Mouse (Mus musculus) kidney, embryonic 14.5 days (tissue): ENCODE measurements at regions not wholly inside any gene's neighbourhood (a gene's known extent, or its start where the extent isn't known, plus 50 kb on each side); places are given as distances from the start of the nearest gene placed in this dataset.

Experiments used
- ATAC-seq: fragments of 200-750 bp; cut with Nextera tagmentation; 2 replicates; pipeline ENCODE4 v1.8.0; 2017; ENCODE audit warnings: moderate number of reproducible peaks, mild to moderate bottlenecking, moderate TSS enrichment, moderate library complexity; ENCODE audit not compliant: low FRiP score, low TSS enrichment
- H3K27ac ChIP-seq: fragments of 300-500 bp; sonication (generic); 2 replicates; pipeline ENCODE4 v1.5.1; 2014; ENCODE audit warnings: low read depth, mild to moderate bottlenecking, low read length, moderate library complexity, mixed read lengths
- H3K27me3 ChIP-seq: fragments of 300-500 bp; sonication (generic); 2 replicates; pipeline ENCODE4 v1.6.1; 2014; ENCODE audit warnings: mild to moderate bottlenecking, low read length; ENCODE audit not compliant: control insufficient read depth, insufficient read depth
- H3K36me3 ChIP-seq: fragments of 300-500 bp; sonication (generic); 2 replicates; pipeline ENCODE4 v1.6.1; 2014; ENCODE audit warnings: low read length, mixed read lengths; ENCODE audit not compliant: control insufficient read depth, insufficient read depth
- H3K4me1 ChIP-seq: fragments of 300-500 bp; sonication (generic); 2 replicates; pipeline ENCODE4 v1.6.1; 2014; ENCODE audit warnings: low read length, mixed read lengths; ENCODE audit not compliant: control insufficient read depth, insufficient read depth
- H3K4me2 ChIP-seq: fragments of 300-500 bp; sonication (generic); replicated peaks from 2 replicates; pipeline ENCODE4 v1.6.1; 2014; ENCODE audit warnings: low read depth, mild to moderate bottlenecking, low read length
- H3K4me3 ChIP-seq: fragments of 300-500 bp; sonication (generic); 2 replicates; pipeline ENCODE4 v1.5.1; 2014; ENCODE audit warnings: mild to moderate bottlenecking, low read length
- H3K9ac ChIP-seq: fragments of 300-500 bp; sonication (generic); 2 replicates; pipeline ENCODE4 v1.6.1; 2014; ENCODE audit warnings: low read depth, mild to moderate bottlenecking, low read length, moderate library complexity
- H3K9me3 ChIP-seq: fragments of 300-500 bp; sonication (generic); 2 replicates; pipeline ENCODE4 v1.6.1; 2016; ENCODE audit warnings: low read length; ENCODE audit not compliant: control insufficient read depth
- WGBS: fragments of 180-500 bp; shearing (Covaris S2); extraction: QIAGEN DNeasy Blood & Tissue Kit; methylation state at CpG from one replicate; pipeline ENCODE4 v1.1.7; 2014; 5-methylcytosine and 5-hydroxymethylcytosine counted together

GRCm38 (mm10) chr15:25305801-25306200 is 107.8 kb downstream of the Basp1 start:
- Histone ChIP-seq H3K4me3 (no peak overlapping the region), H3K4me1 (no peaks in the 10 kb centered on the region), H3K9me3 (no peaks in the 10 kb centered on the region), H3K27me3 (no peaks in the 10 kb centered on the region), H3K36me3 (no peaks in the 10 kb centered on the region), H3K27ac (no peak overlapping the region), H3K9ac (no peak overlapping the region), H3K4me2 (no peak overlapping the region)
- WGBS, result 76% methylated on average over 1 of the region's 1 CpGs
- ATAC-seq, result no peak

GRCm38 (mm10) chr15:25303379-25303778 is 110.2 kb downstream of the Basp1 start:
- H3K9me3 ChIP-seq, result no peaks in the 10 kb centered on the region
- H3K4me2 ChIP-seq, result no peak overlapping the region
- H3K4me1 ChIP-seq, result no peaks in the 10 kb centered on the region
- no peak overlapping the region for H3K9ac ChIP-seq
- no peak overlapping the region for H3K27ac ChIP-seq
- H3K36me3 ChIP-seq, result no peaks in the 10 kb centered on the region
- ATAC-seq, result no peak
- H3K27me3 ChIP-seq, result no peaks in the 10 kb centered on the region
- H3K4me3 ChIP-seq, result no peak overlapping the region
- 76% methylated on average over 3 of the region's 3 CpGs for WGBS

- Histone ChIP-seq H3K27me3 (no peaks in the 10 kb centered on the region), H3K4me1 (no peaks in the 10 kb centered on the region), H3K27ac (no peak overlapping the region), H3K9ac (no peak overlapping the region), H3K9me3 (no peaks in the 10 kb centered on the region), H3K36me3 (no peaks in the 10 kb centered on the region), H3K4me3 (no peak overlapping the region), H3K4me2 (no peak overlapping the region)
- WGBS, result 57% methylated on average over 8 of the region's 8 CpGs
- no peak for ATAC-seq
Observed at GRCm38 (mm10) chr15:25302671-25303294, 110.8 kb downstream of the Basp1 start.

- no peaks in the 10 kb centered on the region for H3K4me1 ChIP-seq
- no peaks in the 10 kb centered on the region for H3K27me3 ChIP-seq
- no peak for ATAC-seq
- H3K4me2 ChIP-seq, result no peak overlapping the region
- no peak overlapping the region for H3K27ac ChIP-seq
- H3K9me3 ChIP-seq, result no peaks in the 10 kb centered on the region
- no peak overlapping the region for H3K9ac ChIP-seq
- 61% methylated on average over 3 of the region's 3 CpGs for WGBS
- H3K36me3 ChIP-seq, result no peaks in the 10 kb centered on the region
- no peak overlapping the region for H3K4me3 ChIP-seq
Observed at GRCm38 (mm10) chr15:25301810-25302209, 111.8 kb downstream of the Basp1 start.

- no peak overlapping the region for H3K4me3 ChIP-seq
- no peaks in the 10 kb centered on the region for H3K27me3 ChIP-seq
- no peak overlapping the region for H3K27ac ChIP-seq
- ATAC-seq, result no peak
- H3K4me2 ChIP-seq, result no peak overlapping the region
- no peaks in the 10 kb centered on the region for H3K36me3 ChIP-seq
- H3K4me1 ChIP-seq, result no peaks in the 10 kb centered on the region
- WGBS, result 91% methylated on average over 5 of the region's 5 CpGs
- no peak overlapping the region for H3K9ac ChIP-seq
- no peaks in the 10 kb centered on the region for H3K9me3 ChIP-seq
Observed at GRCm38 (mm10) chr15:25297278-25297677, 116.3 kb downstream of the Basp1 start.

- Histone ChIP-seq H3K4me1 (no peaks in the 10 kb centered on the region), H3K9me3 (no peaks in the 10 kb centered on the region), H3K27ac (no peak overlapping the region), H3K27me3 (no peaks in the 10 kb centered on the region), H3K9ac (no peak overlapping the region), H3K4me2 (no peak overlapping the region), H3K36me3 (no peaks in the 10 kb centered on the region), H3K4me3 (no peak overlapping the region)
- no peak for ATAC-seq
- WGBS, result 87% methylated on average over 11 of the region's 11 CpGs
Observed at GRCm38 (mm10) chr15:25296714-25297113, 116.8 kb downstream of the Basp1 start.

- H3K4me2 ChIP-seq, result no peak overlapping the region
- no peak overlapping the region for H3K27ac ChIP-seq
- ATAC-seq, result no peak
- no peaks in the 10 kb centered on the region for H3K27me3 ChIP-seq
- no peak overlapping the region for H3K9ac ChIP-seq
- H3K4me1 ChIP-seq, result no peaks in the 10 kb centered on the region
- H3K9me3 ChIP-seq, result no peaks in the 10 kb centered on the region
- no peak overlapping the region for H3K4me3 ChIP-seq
- no peaks in the 10 kb centered on the region for H3K36me3 ChIP-seq
- 97% methylated on average over 6 of the region's 6 CpGs for WGBS
Observed at GRCm38 (mm10) chr15:25295753-25296152, 117.8 kb downstream of the Basp1 start.

GRCm38 (mm10) chr15:25291231-25291691 is 122.3 kb downstream of the Basp1 start:
- no peak for ATAC-seq
- H3K4me3 ChIP-seq, result no peak overlapping the region
- H3K4me1 ChIP-seq, result no peaks in the 10 kb centered on the region
- no peaks in the 10 kb centered on the region for H3K27me3 ChIP-seq
- 84% methylated on average over 10 of the region's 10 CpGs for WGBS
- H3K9ac ChIP-seq, result no peak overlapping the region
- H3K4me2 ChIP-seq, result no peak overlapping the region
- no peaks in the 10 kb centered on the region for H3K36me3 ChIP-seq
- no peak overlapping the region for H3K27ac ChIP-seq
- H3K9me3 ChIP-seq, result no peaks in the 10 kb centered on the region

GRCm38 (mm10) chr15:25287850-25288249 is 125.7 kb downstream of the Basp1 start:
- H3K4me2 ChIP-seq, result no peak overlapping the region
- no peak overlapping the region for H3K9ac ChIP-seq
- no peak overlapping the region for H3K4me3 ChIP-seq
- no peak for ATAC-seq
- no peaks in the 10 kb centered on the region; the same call in 1 of the 2 replicates for H3K27me3 ChIP-seq
- 47% methylated on average over 3 of the region's 3 CpGs for WGBS
- no peaks in the 10 kb centered on the region for H3K36me3 ChIP-seq
- H3K4me1 ChIP-seq, result no peaks in the 10 kb centered on the region
- H3K27ac ChIP-seq, result no peak overlapping the region
- H3K9me3 ChIP-seq, result no peaks in the 10 kb centered on the region
